Mouse (Mus musculus) neural tube, postnatal 0 days (tissue): Measurements from ENCODE around the gene Micu1. TPM values are rescaled to one million over a fixed set of nuclear protein-coding genes. Genes with fewer than 3 reads are reported as not detected.

ENCODE experiments used
- polyA plus RNA-seq: library from polyadenylated mRNA; unstranded; fragments of >200 nt; fragmentation: Nextera tagmentation; extraction: Ambion mirVana; gene quantifications from 2 replicates; pipeline ENCODE4 v1.2.1, GENCODE M21; 2015

Gene Micu1
- 71.0 and 80.4 TPM in 2 replicates for polyA plus RNA-seq

DNA sequence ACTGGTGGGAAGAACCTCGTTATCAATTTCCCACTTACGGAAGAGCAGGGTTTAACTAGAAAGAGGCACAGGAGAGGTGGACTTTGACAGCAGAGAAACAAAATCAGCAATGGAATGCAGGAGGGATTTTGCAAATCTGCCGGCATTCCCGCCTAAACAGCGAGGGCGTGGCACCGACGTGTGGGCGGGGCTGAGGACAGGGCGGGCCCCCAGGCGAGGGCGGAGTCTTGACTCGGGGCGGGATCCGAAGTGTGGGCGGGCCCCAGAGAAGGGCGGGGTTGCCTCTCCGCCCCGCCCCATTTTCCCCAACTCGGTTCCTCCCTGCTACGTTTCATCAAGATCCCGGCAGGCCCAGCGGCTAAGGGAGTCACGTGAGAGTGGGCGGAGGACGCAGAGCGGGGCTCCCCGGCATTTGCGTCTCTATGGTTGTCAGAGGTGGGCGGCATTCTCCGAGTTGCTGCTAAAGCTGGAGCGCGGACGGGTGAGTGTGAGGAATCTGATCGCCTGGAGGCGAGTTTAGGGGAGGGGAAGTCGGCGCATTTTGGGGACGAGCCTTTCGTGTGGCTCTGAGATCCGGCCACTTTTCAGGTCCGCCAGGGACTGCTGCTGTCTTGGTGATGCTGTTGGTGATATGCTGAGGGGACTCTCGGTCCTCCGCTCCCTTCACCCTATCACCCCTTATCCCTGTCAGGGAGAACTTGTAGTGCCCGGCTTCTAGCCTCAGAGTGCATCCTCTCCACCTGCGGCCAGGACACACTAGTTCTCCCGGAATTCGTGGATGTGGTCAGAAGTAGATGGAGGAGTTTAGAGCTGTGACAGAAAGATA is at the start of gene Micu1:
Micu1 (plus strand) TSS at position 271 of the 826 bp plus-strand sequence.

DNA sequence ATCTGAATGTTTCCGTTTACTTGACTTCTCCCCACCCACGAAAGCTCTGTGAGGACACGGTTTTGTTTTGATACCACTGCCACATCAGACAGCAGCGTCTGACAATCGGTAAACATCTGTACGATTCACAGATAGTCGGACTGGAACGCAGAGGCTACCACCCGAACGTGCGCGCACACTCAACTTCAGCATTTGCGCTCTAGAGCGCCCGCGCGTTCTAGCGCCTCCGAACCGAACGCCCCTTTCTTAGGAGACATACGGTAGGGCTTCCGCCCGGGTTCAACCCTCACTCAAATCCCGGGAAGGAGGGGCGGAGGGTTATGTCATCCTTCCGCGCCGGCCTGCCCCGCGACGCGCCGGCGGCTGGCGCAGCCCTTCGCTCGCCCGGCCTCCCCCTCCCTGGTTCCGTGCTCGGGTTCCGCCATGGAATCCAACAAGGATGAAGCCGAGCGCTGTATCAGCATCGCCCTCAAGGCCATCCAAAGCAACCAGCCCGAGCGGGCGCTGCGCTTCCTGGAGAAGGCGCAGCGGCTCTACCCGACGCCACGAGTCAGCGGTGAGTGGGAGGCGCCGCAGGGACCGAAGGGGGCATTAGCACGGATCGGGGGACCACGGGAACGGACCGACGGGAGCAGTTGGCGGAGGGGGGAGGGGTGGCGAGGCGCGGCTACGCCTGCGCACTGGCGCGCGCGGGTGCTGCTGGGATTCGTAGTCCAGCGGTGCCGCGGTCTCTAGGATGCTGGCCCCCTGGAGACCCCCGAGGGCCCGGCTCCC is 177.2 kb downstream of the Micu1 start, which contains the start of gene Dnajb12:
Dnajb12 (plus strand) TSS at position 302 of the 774 bp plus-strand sequence.

Other genes with a start within 250 kb of the Micu1 start
- gene Gm10322, start 86.4 kb upstream of the Micu1 start, polyA plus RNA-seq = not detected in 2 replicates
- gene Mcu, start 85.8 kb upstream of the Micu1 start, polyA plus RNA-seq = 61.1 and 61.2 TPM in 2 replicates
- 21.4 and 25.7 TPM in 2 replicates for gene Dnajb12, start 177.1 kb downstream of the Micu1 start, polyA plus RNA-seq
- 74.7 and 80.1 TPM in 2 replicates for gene Ddit4, start 249.4 kb downstream of the Micu1 start, polyA plus RNA-seq